Mouse (Mus musculus) E14TG2a.4 (cell line): Measurements from ENCODE around the gene Cxcl16.

Experiments used
- CTCF ChIP-seq: conservative IDR thresholded peaks from 2 replicates; pipeline ENCODE4 v1.5.1; 2014; ENCODE audit warnings: low read length
- NANOG ChIP-seq: IDR thresholded peaks from 2 replicates; pipeline ENCODE4 v1.6.1; 2014; ENCODE audit warnings: borderline replicate concordance, low read length, mixed read lengths
- POU5F1 ChIP-seq: IDR thresholded peaks from 2 replicates; pipeline ENCODE4 v1.6.1; 2014; ENCODE audit warnings: low read length, borderline replicate concordance

DNA sequence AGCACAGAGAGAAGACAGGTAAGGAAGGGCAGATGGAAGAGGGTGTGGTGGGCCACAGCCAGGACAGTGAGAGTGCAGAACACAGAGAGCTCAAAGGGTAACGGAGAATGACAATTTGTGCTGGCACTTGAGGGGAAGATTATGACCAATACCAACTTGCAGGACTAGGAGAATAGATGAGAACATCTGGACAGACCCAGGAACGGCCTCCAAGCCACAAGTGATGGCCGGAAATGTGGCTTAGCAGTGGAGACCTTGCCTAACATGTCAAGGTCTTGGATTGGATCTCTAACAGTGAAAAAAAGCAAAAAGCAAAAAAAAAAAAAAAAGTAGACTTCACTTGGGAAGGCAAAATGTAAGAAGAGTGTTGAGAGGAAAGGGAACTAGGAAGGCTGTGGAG is 10.0 kb upstream of the Cxcl16 start:
- no peak for TF ChIP-seq CTCF
- TF ChIP-seq NANOG = no peak
- TF ChIP-seq POU5F1 = no peak
